Mouse (Mus musculus): ENCODE results near the gene Arhgef26. TPM values are rescaled to one million over a fixed set of nuclear protein-coding genes. Genes with fewer than 3 reads are reported as not detected.

Arhgef26 gene
- total and polyA plus RNA-seq, 3 experiments = 0.08 TPM; not detected in 2

DNA sequence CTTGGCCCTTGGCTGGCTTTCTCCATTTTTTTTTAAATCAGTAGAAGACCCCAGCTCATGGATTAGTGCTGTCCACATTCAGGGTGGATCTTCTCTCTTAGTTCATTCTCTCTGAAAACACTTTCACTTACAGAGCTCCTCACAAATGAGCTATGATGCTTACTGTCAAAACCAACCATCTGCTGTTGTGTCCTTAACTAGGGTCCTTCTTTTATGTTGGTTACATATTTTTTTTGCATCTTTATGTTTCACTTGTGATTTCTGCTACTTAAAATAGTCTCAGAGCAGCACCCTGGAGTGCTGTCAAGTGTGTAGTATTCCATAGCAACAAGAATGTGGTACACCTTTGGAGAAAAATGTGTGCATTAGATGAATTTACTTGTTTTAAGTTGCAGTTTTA lies 60.0 kb downstream of the Arhgef26 start:
- no peak overlapping the region for H3K4me3 ChIP-seq (ENCODE audit: control insufficient read depth in 1 of 2, insufficient read depth in 1 of 2, low read depth in 2 of 2, low read length in 2 of 2)
- H3K9ac ChIP-seq (ENCODE audit: control insufficient read depth, low read depth, low read length, poor library complexity, severe bottlenecking) = no peak overlapping the region
- TF ChIP-seq NRF1 (IDR thresholded peaks at IDR 0.05; ENCODE audit: insufficient read depth, low read depth, low read length, poor library complexity, severe bottlenecking) (no peak), ZMIZ1 (IDR thresholded peaks at IDR 0.05; ENCODE audit: low read depth, low read length) (no peak), ZC3H11A (IDR thresholded peaks at IDR 0.05; ENCODE audit: low read depth, low read length) (no peak), GATA1 (IDR thresholded peaks at IDR 0.05; ENCODE audit: low read depth, low read length) (no peak), HCFC1 (IDR thresholded peaks at IDR 0.05; ENCODE audit: low read depth, low read length) (no peak), UBTF (IDR thresholded peaks at IDR 0.05; ENCODE audit: borderline replicate concordance, insufficient read depth, low read depth, low read length) (no peak), KAT2A (conservative IDR thresholded peaks at IDR 0.05; ENCODE audit: low read depth, low read length) (no peak), ZKSCAN1 (IDR thresholded peaks at IDR 0.05; ENCODE audit: low read depth, low read length) (no peak), SIN3A (IDR thresholded peaks at IDR 0.05; ENCODE audit: low read length) (no peak), NELFE (IDR thresholded peaks at IDR 0.05; ENCODE audit: low read depth, low read length) (no peak), POLR2A (IDR thresholded peaks at IDR 0.05; ENCODE audit: control insufficient read depth in 1 of 2, insufficient read depth in 1 of 2, low read depth in 1 of 2, low read length in 2 of 2, poor library complexity in 1 of 2) (no peak), ETS1 (IDR thresholded peaks at IDR 0.05; ENCODE audit: low read depth, low read length) (no peak), TAL1 (IDR thresholded peaks at IDR 0.05; ENCODE audit: low read length) (no peak)
- H3K36me3 ChIP-seq (ENCODE audit: control insufficient read depth in 1 of 2, insufficient read depth in 2 of 2, low read length in 2 of 2) = no peaks in the 10 kb centered on the region
- no peaks in the 10 kb centered on the region for H3K9me3 ChIP-seq (replicated peaks; ENCODE audit: insufficient read depth, low read length)
- no peaks in the 10 kb centered on the region for H3K79me2 ChIP-seq (ENCODE audit: control insufficient read depth, insufficient read depth, low read length, poor library complexity)
- H3K27ac ChIP-seq (ENCODE audit: control insufficient read depth, low read depth, low read length) = no peak overlapping the region
- H3K4me1 ChIP-seq (ENCODE audit: control insufficient read depth in 1 of 2, insufficient read depth in 2 of 2, low read length in 2 of 2) = no peaks in the 10 kb centered on the region
- no peak for DNase-seq (ENCODE audit: low read depth, low spot score)
- H3K27me3 ChIP-seq (ENCODE audit: control insufficient read depth in 1 of 2, insufficient read depth in 2 of 2, low read length in 2 of 2) = no peaks in the 10 kb centered on the region; a peak in 1 of 4 replicates

DNA sequence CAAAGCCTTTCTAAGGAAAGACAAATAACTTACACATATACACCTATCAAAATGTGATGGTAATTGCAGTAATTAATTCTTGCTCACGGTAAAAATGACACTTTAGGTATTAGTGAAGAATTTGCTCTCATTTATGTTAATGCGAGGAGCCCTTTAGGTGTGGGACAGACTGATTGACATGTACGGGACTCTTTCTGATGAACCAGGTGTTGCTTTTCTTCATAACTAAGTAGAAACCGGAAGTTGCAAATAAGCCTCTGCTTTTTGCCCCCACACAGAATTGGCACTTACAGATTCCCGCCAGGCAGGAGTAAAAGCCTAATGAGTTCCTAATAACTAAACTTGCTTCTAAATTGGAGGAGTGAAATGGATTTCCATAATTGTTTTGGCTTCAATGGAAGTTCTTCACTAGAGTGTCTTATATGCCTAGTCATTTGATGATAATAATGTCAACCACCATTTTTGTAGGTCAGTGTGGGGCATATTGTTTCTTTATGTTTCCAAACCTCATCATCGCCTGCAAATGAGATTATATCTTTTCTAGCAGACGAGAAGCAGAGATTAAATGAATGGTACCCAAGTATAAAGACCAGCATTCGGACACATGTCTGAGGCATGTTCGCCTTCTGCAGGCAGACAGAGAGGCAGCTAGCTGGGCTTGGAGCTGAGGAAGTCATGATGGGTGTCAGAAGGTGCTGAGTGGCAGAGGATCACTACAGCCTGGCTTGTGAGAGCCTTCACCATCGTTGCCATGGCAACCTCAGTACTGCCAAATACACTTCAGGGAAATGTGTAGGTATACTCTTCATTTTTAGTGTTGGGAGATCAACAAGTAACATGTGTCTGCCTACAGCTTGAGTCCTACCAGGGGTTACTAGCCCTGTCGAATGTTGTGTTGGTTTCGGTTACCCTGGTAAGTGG lies 61.9 kb downstream of the Arhgef26 start:
- H3K27ac ChIP-seq (ENCODE audit: control insufficient read depth, low read depth, low read length) = no peak overlapping the region
- no peak overlapping the region for H3K4me3 ChIP-seq (ENCODE audit: control insufficient read depth in 1 of 2, insufficient read depth in 1 of 2, low read depth in 2 of 2, low read length in 2 of 2)
- no peak for TF ChIP-seq NELFE (IDR thresholded peaks at IDR 0.05; ENCODE audit: low read depth, low read length)
- no peak for TF ChIP-seq MEF2A (IDR thresholded peaks at IDR 0.05; ENCODE audit: extremely low read depth, insufficient replicate concordance, low read depth, low read length, poor library complexity, severe bottlenecking)
- no peak for TF ChIP-seq HCFC1 (IDR thresholded peaks at IDR 0.05; ENCODE audit: low read depth, low read length)
- no peak for TF ChIP-seq MAZ (IDR thresholded peaks at IDR 0.05; ENCODE audit: low read depth, low read length)
- no peak for TF ChIP-seq SIN3A (IDR thresholded peaks at IDR 0.05; ENCODE audit: low read length)
- TF ChIP-seq JUND (IDR thresholded peaks at IDR 0.05; ENCODE audit: low read depth, low read length) = no peak
- TF ChIP-seq MYC (IDR thresholded peaks at IDR 0.05; ENCODE audit: low read depth, low read length) = no peak
- TF ChIP-seq ZKSCAN1 (IDR thresholded peaks at IDR 0.05; ENCODE audit: low read depth, low read length) = no peak
- no peak for TF ChIP-seq MXI1 (IDR thresholded peaks at IDR 0.05; ENCODE audit: low read depth, low read length)
- no peak for TF ChIP-seq USF1 (IDR thresholded peaks at IDR 0.05; ENCODE audit: low read depth, low read length)
- TF ChIP-seq POLR2AphosphoS2 (IDR thresholded peaks at IDR 0.05; ENCODE audit: low read length) = no peak
- no peak for TF ChIP-seq RCOR1 (IDR thresholded peaks at IDR 0.05; ENCODE audit: low read depth, low read length)
- no peaks in the 10 kb centered on the region for H3K36me3 ChIP-seq (ENCODE audit: control insufficient read depth in 1 of 2, insufficient read depth in 2 of 2, low read length in 2 of 2)
- H3K79me2 ChIP-seq (ENCODE audit: control insufficient read depth, insufficient read depth, low read length, poor library complexity) = no peaks in the 10 kb centered on the region
- H3K9me3 ChIP-seq (replicated peaks; ENCODE audit: insufficient read depth, low read length) = no peaks in the 10 kb centered on the region
- no peaks in the 10 kb centered on the region; a peak in 1 of 4 replicates for H3K27me3 ChIP-seq (ENCODE audit: control insufficient read depth in 1 of 2, insufficient read depth in 2 of 2, low read length in 2 of 2)
- DNase-seq (ENCODE audit: low read depth, low spot score) = no peak
- H3K9ac ChIP-seq (ENCODE audit: control insufficient read depth, low read depth, low read length, poor library complexity, severe bottlenecking) = no peak overlapping the region
- H3K4me1 ChIP-seq (ENCODE audit: control insufficient read depth in 1 of 2, insufficient read depth in 2 of 2, low read length in 2 of 2) = no peaks in the 10 kb centered on the region
